Mouse (Mus musculus): ENCODE measurements around the gene Hif3a. TPM values are rescaled to one million over a fixed set of nuclear protein-coding genes. Genes with fewer than 3 reads are reported as not detected.
A peak's percentile ranks its signal among the peaks of the same experiment; 100 is the strongest.

Hif3a gene
- polyA plus RNA-seq, 1 experiment, result 1.9 TPM

DNA sequence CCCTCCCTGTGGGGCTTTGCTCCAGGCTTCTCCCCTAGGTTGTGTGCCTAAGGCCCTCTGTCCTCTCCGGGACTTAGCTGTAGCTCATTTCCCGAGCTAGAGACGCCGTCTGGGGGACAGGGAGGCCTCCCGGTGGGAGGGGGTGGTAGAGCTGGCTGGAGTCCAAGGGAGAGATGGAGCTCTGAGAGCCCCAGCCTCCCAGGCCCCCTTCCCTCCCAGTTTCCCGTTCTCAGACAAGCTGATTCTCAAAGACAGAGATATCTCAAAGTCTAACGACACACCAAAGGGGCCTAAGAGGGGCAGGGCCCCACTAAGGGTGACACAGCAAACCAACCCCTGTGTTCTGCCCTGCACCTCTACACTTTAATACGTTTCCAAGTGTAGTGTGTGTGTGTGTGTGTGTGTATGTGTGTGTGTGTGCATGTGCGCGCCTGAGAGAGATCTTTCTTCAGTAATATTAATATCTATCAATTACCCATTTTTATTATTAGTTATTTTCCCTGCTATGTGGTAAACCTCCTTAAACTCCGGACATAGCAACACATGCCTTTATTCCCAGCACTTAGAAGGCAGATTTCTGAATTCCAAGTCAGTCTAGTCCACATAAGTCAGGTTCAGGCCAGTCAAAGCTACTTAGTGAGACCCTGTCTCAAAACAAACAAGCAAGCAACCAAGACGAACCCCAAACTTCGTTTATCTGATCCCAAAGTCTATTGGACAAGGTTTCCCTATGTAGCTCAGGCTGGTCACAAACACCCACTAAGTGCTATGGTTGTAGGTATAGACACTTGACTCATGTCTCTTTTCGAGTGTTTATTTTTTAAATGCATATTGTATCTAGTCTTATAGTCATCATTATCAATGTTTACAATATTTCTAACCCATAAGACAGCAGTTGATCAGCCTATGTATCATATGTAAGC, 5.4 kb downstream of the Hif3a start:
- peaks cover 33% of the 10 kb centered on the region for H3K4me1 ChIP-seq (ENCODE audit: control insufficient read depth, insufficient read depth, insufficient read length)
- 43% methylated on average over 14 of the region's 14 CpGs for WGBS
- H3K36me3 ChIP-seq (ENCODE audit: control insufficient read depth, insufficient read depth, low read length), result no peaks in the 10 kb centered on the region
- H3K4me3 ChIP-seq (ENCODE audit: extremely low read depth, insufficient read depth, insufficient read length), result peak overlapping the region; percentile 47; the same call in 1 of the 2 replicates
- no peak for DNase-seq (ENCODE audit: low read depth in 1 of 2, low spot score in 2 of 2)
- TF ChIP-seq CTCF (IDR thresholded peaks at IDR 0.05; ENCODE audit: extremely low read depth, insufficient read depth, insufficient read length, insufficient replicate concordance), result no peak
- no peak for TF ChIP-seq POLR2A (IDR thresholded peaks at IDR 0.05; ENCODE audit: low read depth, low read length)
- no peaks in the 10 kb centered on the region for H3K27me3 ChIP-seq (ENCODE audit: control insufficient read depth, insufficient read depth, low read length)
- H3K27ac ChIP-seq (ENCODE audit: insufficient read depth, low read length), result peak overlapping the region; percentile 33

DNA sequence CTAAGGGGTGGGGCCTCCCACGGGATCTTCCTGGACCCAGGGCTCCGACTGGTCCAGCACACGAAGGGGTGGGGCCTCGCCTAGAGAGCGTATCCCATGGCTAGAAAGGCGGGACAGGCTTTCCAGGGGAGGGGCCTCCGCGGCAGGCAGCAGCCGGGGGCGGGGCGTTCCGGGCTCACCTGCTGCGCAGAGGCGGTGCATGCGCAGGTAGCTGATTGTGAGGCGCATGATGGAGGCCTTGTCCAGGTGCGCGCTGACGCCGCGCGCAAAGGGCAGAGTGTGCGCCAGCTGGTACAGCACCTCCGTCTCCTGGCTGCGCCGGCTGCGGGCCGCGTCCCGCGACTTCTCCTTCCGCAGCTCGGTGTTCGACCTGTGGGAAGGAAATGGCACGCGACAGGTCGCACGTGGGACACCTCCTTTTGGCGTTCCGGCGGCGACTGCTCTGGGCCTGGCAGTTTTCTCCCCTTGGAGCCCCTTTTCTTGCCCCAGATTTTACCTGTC, 6.1 kb downstream of the Hif3a start:
- no peak for TF ChIP-seq CTCF (IDR thresholded peaks at IDR 0.05; ENCODE audit: extremely low read depth, insufficient read depth, insufficient read length, insufficient replicate concordance)
- no peak for TF ChIP-seq POLR2A (IDR thresholded peaks at IDR 0.05; ENCODE audit: low read depth, low read length)
- peak in 1 of 2 experiments; percentile 53 for DNase-seq (ENCODE audit: low read depth in 1 of 2, low spot score in 2 of 2)
- H3K4me3 ChIP-seq (ENCODE audit: extremely low read depth, insufficient read depth, insufficient read length), result peak overlapping the region; percentile 47
- WGBS, result under 1% methylated on average over 42 of the region's 42 CpGs
- H3K27me3 ChIP-seq (ENCODE audit: control insufficient read depth, insufficient read depth, low read length), result no peaks in the 10 kb centered on the region
- H3K27ac ChIP-seq (ENCODE audit: insufficient read depth, low read length), result peak overlapping the region; percentile 33
- H3K4me1 ChIP-seq (ENCODE audit: control insufficient read depth, insufficient read depth, insufficient read length), result peaks cover 33% of the 10 kb centered on the region
- H3K36me3 ChIP-seq (ENCODE audit: control insufficient read depth, insufficient read depth, low read length), result no peaks in the 10 kb centered on the region

- no peak for TF ChIP-seq POLR2A (IDR thresholded peaks at IDR 0.05; ENCODE audit: low read depth, low read length)
- no peak for TF ChIP-seq CTCF (IDR thresholded peaks at IDR 0.05; ENCODE audit: extremely low read depth, insufficient read depth, insufficient read length, insufficient replicate concordance)
- no peak for DNase-seq (ENCODE audit: low read depth in 1 of 2, low spot score in 2 of 2)
- Histone ChIP-seq H3K4me3 (ENCODE audit: extremely low read depth, insufficient read depth, insufficient read length) (no peak overlapping the region), H3K36me3 (ENCODE audit: control insufficient read depth, insufficient read depth, low read length) (no peaks in the 10 kb centered on the region), H3K4me1 (ENCODE audit: control insufficient read depth, insufficient read depth, insufficient read length) (peaks cover 29% of the 10 kb centered on the region; the same call in 1 of the 2 replicates), H3K27me3 (ENCODE audit: control insufficient read depth, insufficient read depth, low read length) (no peaks in the 10 kb centered on the region), H3K27ac (ENCODE audit: insufficient read depth, low read length) (no peak overlapping the region)
- 96% methylated on average over 4 of the region's 4 CpGs for WGBS
Observed at GRCm38 (mm10) chr7:17055287-17055946, 6.8 kb downstream of the Hif3a start.

GRCm38 (mm10) chr7:17054325-17054989, 7.8 kb downstream of the Hif3a start:
- Histone ChIP-seq H3K36me3 (ENCODE audit: control insufficient read depth, insufficient read depth, low read length) (no peaks in the 10 kb centered on the region), H3K4me3 (ENCODE audit: extremely low read depth, insufficient read depth, insufficient read length) (no peak overlapping the region), H3K27ac (ENCODE audit: insufficient read depth, low read length) (no peak overlapping the region), H3K4me1 (ENCODE audit: control insufficient read depth, insufficient read depth, insufficient read length) (peaks cover 20% of the 10 kb centered on the region; the same call in 1 of the 2 replicates), H3K27me3 (ENCODE audit: control insufficient read depth, insufficient read depth, low read length) (no peaks in the 10 kb centered on the region)
- TF ChIP-seq POLR2A (IDR thresholded peaks at IDR 0.05; ENCODE audit: low read depth, low read length) (no peak), CTCF (IDR thresholded peaks at IDR 0.05; ENCODE audit: extremely low read depth, insufficient read depth, insufficient read length, insufficient replicate concordance) (no peak)
- WGBS, result 94% methylated on average over 16 of the region's 16 CpGs
- no peak for DNase-seq (ENCODE audit: low read depth in 1 of 2, low spot score in 2 of 2)

GRCm38 (mm10) chr7:17050933-17051594, 11.2 kb downstream of the Hif3a start:
- no peak overlapping the region for H3K27ac ChIP-seq (ENCODE audit: insufficient read depth, low read length)
- WGBS, result 12% methylated on average over 15 of the region's 17 CpGs
- H3K4me1 ChIP-seq (ENCODE audit: control insufficient read depth, insufficient read depth, insufficient read length), result 0 out of 2 replicates have a peak, but pooled peaks cover 2% of the 10 kb centered on the region
- DNase-seq (ENCODE audit: low read depth in 1 of 2, low spot score in 2 of 2), result peak in 1 of 2 experiments; percentile 64
- H3K27me3 ChIP-seq (ENCODE audit: control insufficient read depth, insufficient read depth, low read length), result no peaks in the 10 kb centered on the region
- H3K36me3 ChIP-seq (ENCODE audit: control insufficient read depth, insufficient read depth, low read length), result no peaks in the 10 kb centered on the region
- TF ChIP-seq POLR2A (IDR thresholded peaks at IDR 0.05; ENCODE audit: low read depth, low read length), result no peak
- TF ChIP-seq CTCF (IDR thresholded peaks at IDR 0.05; ENCODE audit: extremely low read depth, insufficient read depth, insufficient read length, insufficient replicate concordance), result peak; percentile 90
- H3K4me3 ChIP-seq (ENCODE audit: extremely low read depth, insufficient read depth, insufficient read length), result no peak overlapping the region

GRCm38 (mm10) chr7:17050491-17050890, 11.7 kb downstream of the Hif3a start:
- WGBS, result 81% methylated on average over 11 of the region's 11 CpGs
- Histone ChIP-seq H3K27me3 (ENCODE audit: control insufficient read depth, insufficient read depth, low read length) (no peaks in the 10 kb centered on the region), H3K36me3 (ENCODE audit: control insufficient read depth, insufficient read depth, low read length) (no peaks in the 10 kb centered on the region), H3K4me1 (ENCODE audit: control insufficient read depth, insufficient read depth, insufficient read length) (no peaks in the 10 kb centered on the region), H3K27ac (ENCODE audit: insufficient read depth, low read length) (no peak overlapping the region), H3K4me3 (ENCODE audit: extremely low read depth, insufficient read depth, insufficient read length) (no peak overlapping the region)
- no peak for DNase-seq (ENCODE audit: low read depth in 1 of 2, low spot score in 2 of 2)
- TF ChIP-seq POLR2A (IDR thresholded peaks at IDR 0.05; ENCODE audit: low read depth, low read length) (no peak), CTCF (IDR thresholded peaks at IDR 0.05; ENCODE audit: extremely low read depth, insufficient read depth, insufficient read length, insufficient replicate concordance) (no peak)
